In genomic region chr14:22382101-22382500, GRCm38 (mm10) we compare ENCODE assay signal across 20 mouse cellular contexts.
DNase-seq lines count a peak whose midpoint lies in the region; ATAC-seq and TF ChIP-seq lines count a peak whose summit lies in the region.
"Had no signal": no experiment of that assay in that cellular context is flagged by ENCODE, and none has a peak within 500 bp of the region (broad histone marks: within the 10 kb centered on the region; RNA-seq: fewer than 3 reads in every experiment).

No protein-coding gene starts in this region.

- no peak overlapping the region for H3K4me3 ChIP-seq in hindbrain, postnatal 0 days (ENCODE audit: low read length)
- H3K4me3 ChIP-seq in hindbrain, embryonic 11.5 days (ENCODE audit: low read depth, low read length) = no peak overlapping the region
- H3K4me3 ChIP-seq in lung, postnatal 0 days (ENCODE audit: low read depth, low read length) = no peak overlapping the region
- H3K4me3 ChIP-seq in stomach, postnatal 0 days (ENCODE audit: low read depth, low read length) = no peak overlapping the region
- no peak overlapping the region for H3K4me3 ChIP-seq in cerebellum, adult 2 months (replicated peaks; ENCODE audit: insufficient read depth, low read depth, low read length)
- H3K4me3 ChIP-seq: forebrain, embryonic 10.5 days; gastrocnemius, adult 2 months; hindbrain, embryonic 13.5 days had no signal

- DNase-seq in hindbrain, postnatal 0 days (ENCODE audit: low spot score) = peak; percentile 39
- no peak for DNase-seq in hindbrain, embryonic 11.5 days (ENCODE audit: low spot score)
- no peak for DNase-seq in lung, postnatal 0 days (ENCODE audit: low spot score)
- no peak for DNase-seq in lung, postnatal 25 days (ENCODE audit: low spot score)
- no peak for DNase-seq in stomach, postnatal 0 days (ENCODE audit: low spot score)
- no peak for DNase-seq in cerebellum, adult 2 months
- DNase-seq: adrenal gland, adult 2 months; adrenal gland, postnatal 14 days; cerebellum, adult 11-12 months; cerebellum, adult 9-10 months; cerebellum, postnatal 14 days; gastrocnemius, adult 2 months; gastrocnemius, postnatal 14 days had no signal

- H3K4me2 ChIP-seq in hindbrain, postnatal 0 days (ENCODE audit: low read depth, low read length) = no peak overlapping the region
- no peak overlapping the region for H3K4me2 ChIP-seq in hindbrain, embryonic 11.5 days (replicated peaks; ENCODE audit: low read depth, low read length)
- H3K4me2 ChIP-seq in lung, postnatal 0 days (replicated peaks; ENCODE audit: low read depth, low read length) = no peak overlapping the region
- H3K4me2 ChIP-seq in stomach, postnatal 0 days (replicated peaks; ENCODE audit: low read depth) = no peak overlapping the region
- H3K4me2 ChIP-seq: heart, embryonic 11.5 days; hindbrain, embryonic 13.5 days had no signal

- no peak overlapping the region for H3K9ac ChIP-seq in hindbrain, postnatal 0 days (replicated peaks; ENCODE audit: low read length)
- H3K9ac ChIP-seq in hindbrain, embryonic 11.5 days (ENCODE audit: low read depth, low read length) = no peak overlapping the region
- H3K9ac ChIP-seq in lung, postnatal 0 days (replicated peaks; ENCODE audit: low read depth) = no peak overlapping the region
- H3K9ac ChIP-seq in stomach, postnatal 0 days (ENCODE audit: low read length) = no peak overlapping the region
- H3K9ac ChIP-seq: hindbrain, embryonic 13.5 days had no signal

- TF ChIP-seq POLR2A in cerebellum, adult 2 months (IDR thresholded peaks at IDR 0.05; ENCODE audit: borderline replicate concordance, insufficient read depth, low read length) = no peak

- no peaks in the 10 kb centered on the region for H3K9me3 ChIP-seq in hindbrain, postnatal 0 days (ENCODE audit: low read length)
- H3K9me3 ChIP-seq in hindbrain, embryonic 11.5 days (ENCODE audit: control insufficient read depth, low read length) = no peaks in the 10 kb centered on the region
- H3K9me3 ChIP-seq in lung, postnatal 0 days (ENCODE audit: low read length) = no peaks in the 10 kb centered on the region
- H3K9me3 ChIP-seq in stomach, postnatal 0 days (ENCODE audit: control insufficient read depth, low read length) = no peaks in the 10 kb centered on the region
- H3K9me3 ChIP-seq: forebrain, embryonic 10.5 days; hindbrain, embryonic 13.5 days had no signal

- H3K4me1 ChIP-seq in hindbrain, postnatal 0 days (ENCODE audit: insufficient read depth, low read length) = no peaks in the 10 kb centered on the region
- H3K4me1 ChIP-seq in hindbrain, embryonic 11.5 days (replicated peaks; ENCODE audit: control insufficient read depth, insufficient read depth, low read length) = no peaks in the 10 kb centered on the region
- H3K4me1 ChIP-seq in lung, postnatal 0 days (ENCODE audit: insufficient read depth, low read depth, low read length) = no peaks in the 10 kb centered on the region
- H3K4me1 ChIP-seq in stomach, postnatal 0 days (replicated peaks; ENCODE audit: control insufficient read depth, insufficient read depth) = no peaks in the 10 kb centered on the region
- no peaks in the 10 kb centered on the region for H3K4me1 ChIP-seq in cerebellum, adult 2 months (ENCODE audit: control insufficient read depth, insufficient read depth, low read length)
- H3K4me1 ChIP-seq: forebrain, embryonic 10.5 days had no signal

- peak; percentile 38 for TF ChIP-seq CTCF in hindbrain, postnatal 0 days (IDR thresholded peaks at IDR 0.05; ENCODE audit: low read depth)
- peak; percentile 17; the same call in 1 of the 2 replicates for TF ChIP-seq CTCF in lung, postnatal 0 days (IDR thresholded peaks at IDR 0.05)
- peak; percentile 13; the same call in 1 of the 2 replicates for TF ChIP-seq CTCF in stomach, postnatal 0 days (IDR thresholded peaks at IDR 0.05; ENCODE audit: low read depth)
- no peak for TF ChIP-seq CTCF in cerebellum, adult 2 months (IDR thresholded peaks at IDR 0.05; ENCODE audit: borderline replicate concordance, insufficient read depth, low read depth, low read length)

- no peak overlapping the region for H3K27ac ChIP-seq in hindbrain, postnatal 0 days
- no peak overlapping the region for H3K27ac ChIP-seq in hindbrain, embryonic 11.5 days (ENCODE audit: low read depth, low read length)
- H3K27ac ChIP-seq in lung, postnatal 0 days (ENCODE audit: low read length) = no peak overlapping the region
- no peak overlapping the region for H3K27ac ChIP-seq in stomach, postnatal 0 days (replicated peaks)
- H3K27ac ChIP-seq in cerebellum, adult 2 months (ENCODE audit: insufficient read depth, low read length) = no peak overlapping the region
- H3K27ac ChIP-seq: forebrain, embryonic 10.5 days; gastrocnemius, adult 2 months; hindbrain, embryonic 13.5 days had no signal

- H3K36me3 ChIP-seq in hindbrain, postnatal 0 days (ENCODE audit: insufficient read depth, low read length) = no peaks in the 10 kb centered on the region
- no peaks in the 10 kb centered on the region for H3K36me3 ChIP-seq in hindbrain, embryonic 11.5 days (ENCODE audit: control insufficient read depth, insufficient read depth, low read length)
- H3K36me3 ChIP-seq in lung, postnatal 0 days (ENCODE audit: insufficient read depth, low read length) = no peaks in the 10 kb centered on the region
- no peaks in the 10 kb centered on the region for H3K36me3 ChIP-seq in stomach, postnatal 0 days (ENCODE audit: control insufficient read depth, insufficient read depth, low read length)
- H3K36me3 ChIP-seq: forebrain, embryonic 10.5 days; hindbrain, embryonic 13.5 days had no signal

- 78% methylated on average over 4 of the region's 4 CpGs for WGBS in hindbrain, postnatal 0 days
- WGBS in hindbrain, embryonic 11.5 days = 87% methylated on average over 4 of the region's 4 CpGs
- 59% methylated on average over 4 of the region's 4 CpGs for WGBS in lung, postnatal 0 days
- WGBS in stomach, postnatal 0 days = 58% methylated on average over 4 of the region's 4 CpGs
- WGBS in cerebellum, adult 2 months = 82% methylated on average over 4 of the region's 4 CpGs

- H3K27me3 ChIP-seq in hindbrain, postnatal 0 days (ENCODE audit: insufficient read depth, low read length) = no peaks in the 10 kb centered on the region
- no peaks in the 10 kb centered on the region for H3K27me3 ChIP-seq in hindbrain, embryonic 11.5 days (ENCODE audit: control insufficient read depth, insufficient read depth, low read length)
- H3K27me3 ChIP-seq in lung, postnatal 0 days (replicated peaks; ENCODE audit: insufficient read depth, low read length) = no peaks in the 10 kb centered on the region
- H3K27me3 ChIP-seq in stomach, postnatal 0 days (ENCODE audit: control insufficient read depth, insufficient read depth, low read length) = no peaks in the 10 kb centered on the region
- no peaks in the 10 kb centered on the region for H3K27me3 ChIP-seq in cerebellum, adult 2 months (ENCODE audit: control insufficient read depth, insufficient read depth, low read length)
- H3K27me3 ChIP-seq: hindbrain, embryonic 13.5 days had no signal

- TF ChIP-seq EP300 in lung, postnatal 0 days (IDR thresholded peaks at IDR 0.05) = no peak
- TF ChIP-seq EP300 in stomach, postnatal 0 days (optimal IDR thresholded peaks at IDR 0.05) = no peak

- ATAC-seq in hindbrain, postnatal 0 days = no peak
- no peak for ATAC-seq in hindbrain, embryonic 11.5 days (ENCODE audit: low FRiP score)
- ATAC-seq in lung, postnatal 0 days = no peak
- no peak for ATAC-seq in stomach, postnatal 0 days (ENCODE audit: low FRiP score, low TSS enrichment)
- ATAC-seq: CD4-positive, CD25-positive, alpha-beta regulatory T cell, adult 4 months; forebrain, embryonic 14.5 days; hindbrain, embryonic 16.5 days; inflammation-experienced regulatory T-cells, adult 6 months had no signal
